Mouse (Mus musculus): Measurements from ENCODE around the gene Jph4. TPM values are rescaled to one million over a fixed set of nuclear protein-coding genes. Genes with fewer than 3 reads are reported as not detected.
A peak's percentile ranks its signal among the peaks of the same experiment; 100 is the strongest.

Gene Jph4
- 0.31 and 0.56 TPM in 2 replicates for polyA plus RNA-seq (2016; fragmentation: Nextera tagmentation; extraction: Ambion mirVana)

DNA sequence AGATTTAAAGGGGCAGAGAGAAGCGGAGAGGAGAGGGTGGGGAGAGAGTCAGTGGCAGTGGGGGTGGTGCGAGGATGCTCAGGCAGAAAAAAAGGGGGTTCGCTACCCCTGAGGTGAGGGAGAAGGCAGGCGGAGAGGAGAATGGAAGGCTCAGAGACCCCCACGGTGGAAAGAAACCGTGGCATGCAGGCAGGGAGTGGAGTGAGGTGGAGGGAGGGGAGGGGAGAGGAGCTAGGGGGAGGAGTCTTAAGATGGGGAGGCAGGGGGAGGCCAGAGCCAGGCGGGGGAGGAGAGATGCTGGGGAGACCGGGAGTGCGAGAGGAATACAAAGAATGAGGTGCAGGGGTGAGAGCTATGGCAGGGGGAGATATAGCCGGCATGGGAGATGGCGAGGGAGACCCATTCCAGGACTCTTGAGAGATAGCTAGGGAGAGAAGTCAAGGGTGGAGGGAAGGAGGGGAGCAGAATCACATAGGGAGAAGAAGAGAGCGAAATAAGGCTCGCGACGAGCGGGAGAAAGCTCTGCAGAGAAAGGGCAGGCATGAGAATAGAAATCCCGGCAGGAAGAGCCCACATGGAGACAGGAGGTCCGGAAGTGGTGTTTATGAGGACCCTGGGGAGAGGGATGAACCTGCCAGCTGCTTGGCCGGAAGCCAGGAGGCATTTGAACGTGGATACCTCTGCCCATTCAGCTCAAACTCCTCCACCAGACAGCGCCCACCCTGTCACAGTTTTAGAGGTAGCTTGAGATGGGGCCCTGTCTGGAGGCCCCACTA lies at the start of gene Jph4:
Gene Jph4 (minus strand): TSS at position 511 of the 776 bp plus-strand sequence.
- peak within 1 kb of the TSS; percentile 76 for H3K4me3 ChIP-seq
- H3K4me1 ChIP-seq: peaks cover 38% of the 10 kb centered on the region
- DNase-seq (ENCODE audit: extremely low spot score, low spot score): no peak
- H3K36me3 ChIP-seq (replicated peaks): no peaks in the 10 kb centered on the region
- no peaks in the 10 kb centered on the region for H3K9me3 ChIP-seq
- WGBS: 4% methylated on average over 21 of the region's 21 CpGs
- H3K27ac ChIP-seq: peak within 1 kb of the TSS; percentile 84
- H3K27me3 ChIP-seq (ENCODE audit: poor library complexity, severe bottlenecking): peaks cover 70% of the 10 kb centered on the region

DNA sequence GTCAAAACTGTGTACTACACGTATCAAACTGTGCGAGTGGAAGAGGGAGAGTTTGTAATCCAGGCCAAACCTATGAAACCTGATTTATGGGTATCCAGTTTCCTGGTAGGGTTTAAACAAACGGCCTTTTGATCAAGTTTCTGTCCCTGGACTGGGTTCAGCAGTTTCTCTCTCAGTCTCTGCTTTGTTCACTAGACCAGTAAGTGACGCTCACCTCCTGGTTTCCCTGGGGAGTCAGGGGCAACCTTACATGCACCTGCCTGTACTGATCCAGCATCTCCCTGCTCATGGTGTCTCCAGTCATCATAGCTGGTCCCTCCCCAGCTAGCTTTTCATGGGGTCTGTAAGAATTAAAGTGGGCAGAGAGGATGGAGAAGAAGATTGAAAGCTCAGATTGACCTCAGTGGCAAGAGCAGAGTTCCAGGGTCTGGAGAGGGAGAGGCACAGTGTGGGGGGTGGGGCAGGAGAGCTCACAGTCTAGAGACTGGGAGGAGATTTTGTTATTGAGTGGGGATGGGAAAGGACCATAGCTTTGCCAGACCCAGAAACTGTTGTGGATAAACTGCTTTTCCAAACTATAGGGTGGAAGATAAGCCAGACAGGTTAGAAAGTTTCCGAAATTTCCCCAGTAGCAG lies 47.6 kb upstream of the Jph4 start:
- peaks cover 21% of the 10 kb centered on the region for H3K4me1 ChIP-seq
- H3K36me3 ChIP-seq (replicated peaks): no peaks in the 10 kb centered on the region
- H3K9me3 ChIP-seq: no peaks in the 10 kb centered on the region
- peaks cover 20% of the 10 kb centered on the region for H3K27me3 ChIP-seq (ENCODE audit: poor library complexity, severe bottlenecking)
- no peak overlapping the region for H3K27ac ChIP-seq
- WGBS: 77% methylated on average over 5 of the region's 5 CpGs
- DNase-seq (ENCODE audit: extremely low spot score, low spot score): no peak
- no peak overlapping the region for H3K4me3 ChIP-seq

DNA sequence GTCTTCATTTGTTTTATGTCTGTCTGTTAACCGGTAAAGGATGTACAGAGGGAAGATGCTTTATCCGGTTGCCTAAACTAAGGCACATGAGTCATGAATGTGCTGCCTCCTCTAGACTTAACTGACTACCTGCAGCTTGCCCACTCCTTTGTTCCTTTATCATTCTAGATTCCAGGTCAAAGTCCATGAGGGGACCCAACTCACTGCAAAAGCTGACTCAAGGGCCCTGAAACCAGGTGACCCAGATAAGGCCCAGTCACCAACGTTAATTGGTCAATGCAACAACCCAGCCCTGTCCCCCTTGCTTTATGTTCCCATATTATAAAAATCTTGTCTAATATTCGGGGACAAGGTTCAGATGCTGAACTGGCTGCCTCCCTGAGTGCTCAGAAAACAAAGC lies 45.4 kb upstream of the Jph4 start:
- no peaks in the 10 kb centered on the region for H3K27me3 ChIP-seq (ENCODE audit: poor library complexity, severe bottlenecking)
- no peak overlapping the region for H3K4me3 ChIP-seq
- H3K36me3 ChIP-seq (replicated peaks): no peaks in the 10 kb centered on the region
- H3K4me1 ChIP-seq: peaks cover 14% of the 10 kb centered on the region
- no peak for DNase-seq (ENCODE audit: extremely low spot score, low spot score)
- 87% methylated on average over 4 of the region's 4 CpGs for WGBS
- no peak overlapping the region for H3K27ac ChIP-seq
- no peaks in the 10 kb centered on the region for H3K9me3 ChIP-seq

DNA sequence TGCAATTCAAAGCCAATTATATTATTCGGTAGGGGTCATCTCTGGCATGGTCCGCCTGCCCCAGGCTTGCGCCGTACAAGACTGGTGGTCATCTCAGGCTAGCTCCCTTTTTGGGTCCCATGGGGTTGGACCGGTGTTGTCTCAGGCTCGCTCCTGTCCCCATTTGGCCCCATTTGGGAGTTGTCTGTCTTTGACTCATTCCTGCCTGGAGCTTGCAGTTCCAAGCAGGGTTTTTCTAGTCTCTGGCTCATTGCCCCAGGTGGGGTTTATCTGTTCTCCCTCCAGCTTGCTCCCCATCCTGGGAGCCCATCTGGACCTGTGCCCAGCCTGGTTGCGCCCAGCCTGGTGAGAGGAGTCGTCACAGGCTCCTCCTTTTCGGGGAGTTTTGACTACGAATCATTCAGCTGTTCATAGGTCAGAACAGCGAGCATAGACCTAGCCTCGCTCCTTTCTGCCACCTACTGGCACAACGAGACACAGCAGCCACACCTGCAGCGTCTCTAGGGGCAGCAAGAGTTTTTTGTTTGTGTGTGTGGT lies 44.4 kb upstream of the Jph4 start:
- Histone ChIP-seq H3K9me3 (no peaks in the 10 kb centered on the region), H3K36me3 (replicated peaks) (no peaks in the 10 kb centered on the region), H3K4me3 (peak overlapping the region; percentile 37), H3K27me3 (ENCODE audit: poor library complexity, severe bottlenecking) (no peaks in the 10 kb centered on the region), H3K4me1 (peaks cover 14% of the 10 kb centered on the region), H3K27ac (peak overlapping the region; percentile 66)
- DNase-seq (ENCODE audit: extremely low spot score, low spot score): peak; percentile 72
- WGBS: 33% methylated on average over 14 of the region's 14 CpGs

DNA sequence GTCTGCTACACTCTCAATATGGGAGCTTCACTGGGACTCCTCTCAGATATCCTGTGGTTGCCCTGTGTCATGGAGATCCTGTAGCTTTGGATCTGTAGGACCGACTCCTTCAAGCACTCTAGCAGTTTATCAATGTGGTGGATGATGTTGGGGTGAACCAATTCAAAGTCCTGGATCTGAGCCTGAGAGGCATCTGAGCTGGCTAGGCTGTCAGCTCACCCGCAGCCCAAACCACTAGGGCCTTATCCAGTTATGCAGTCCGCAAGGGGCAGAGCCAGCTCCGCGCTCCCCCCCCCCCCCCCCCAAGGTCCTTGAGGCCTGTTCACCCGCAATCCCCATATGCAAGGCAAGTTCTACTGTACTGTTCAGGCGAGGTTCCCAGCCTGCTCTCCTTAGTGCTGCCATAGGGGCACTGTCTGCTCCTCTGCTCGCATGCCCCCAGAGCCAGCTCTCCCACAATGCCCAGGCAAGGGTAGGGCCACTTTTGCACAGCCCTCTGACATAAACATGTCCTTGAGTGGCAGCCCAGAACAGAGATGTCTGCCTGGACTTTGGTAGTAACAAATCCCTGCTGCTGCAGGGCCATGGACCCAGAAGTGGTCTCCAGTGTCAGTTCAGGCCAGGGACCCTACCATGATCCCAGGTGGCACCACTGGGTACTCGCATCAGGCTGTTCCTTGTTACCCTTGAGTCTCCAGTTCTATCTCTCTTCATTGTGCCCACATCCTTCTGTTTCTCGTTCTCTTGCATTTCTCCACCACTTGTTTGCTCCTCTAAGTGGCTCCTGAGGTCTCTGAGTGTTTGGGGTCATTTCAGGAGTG lies 43.7 kb upstream of the Jph4 start:
- no peaks in the 10 kb centered on the region for H3K27me3 ChIP-seq (ENCODE audit: poor library complexity, severe bottlenecking)
- no peaks in the 10 kb centered on the region for H3K9me3 ChIP-seq
- DNase-seq (ENCODE audit: extremely low spot score, low spot score): no peak
- H3K27ac ChIP-seq: no peak overlapping the region
- H3K4me3 ChIP-seq: no peak overlapping the region
- H3K36me3 ChIP-seq (replicated peaks): no peaks in the 10 kb centered on the region
- H3K4me1 ChIP-seq: peaks cover 14% of the 10 kb centered on the region
- 92% methylated on average over 8 of the region's 10 CpGs for WGBS

DNA sequence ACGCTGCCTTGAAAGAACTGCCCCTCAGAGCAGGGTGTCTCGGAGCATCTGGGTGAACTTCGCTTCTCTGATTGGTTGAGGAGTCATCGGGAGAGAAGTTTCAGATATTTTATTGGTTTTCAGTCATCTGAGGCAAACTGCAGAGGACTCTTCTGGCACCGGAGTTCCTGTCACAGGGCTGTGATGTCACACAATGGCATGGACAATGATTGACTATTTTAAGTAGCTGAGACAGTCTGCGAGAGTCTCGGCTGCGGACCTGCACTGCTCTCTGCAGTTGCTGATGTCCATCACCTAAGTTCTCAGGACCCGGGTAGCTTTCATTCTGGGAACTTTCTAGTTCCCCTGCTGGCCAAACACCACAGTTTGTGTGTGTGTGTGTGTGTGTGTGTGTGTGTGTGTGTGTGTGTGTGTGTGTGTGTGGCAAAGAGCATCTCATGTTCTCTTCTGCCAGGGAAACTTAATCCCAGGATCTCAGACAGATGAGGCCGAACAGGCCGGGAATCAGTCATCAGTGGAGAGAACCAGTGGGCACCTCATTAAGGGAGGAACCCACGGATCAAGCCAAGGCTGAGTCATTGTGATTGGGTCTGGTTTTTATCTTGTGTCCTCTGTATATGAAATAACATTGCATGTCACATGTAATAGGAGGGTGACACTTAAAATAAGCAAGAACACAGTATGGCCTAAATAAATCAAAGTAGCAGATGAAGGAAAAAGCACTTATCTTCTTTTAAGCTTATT lies 40.8 kb upstream of the Jph4 start:
- no peaks in the 10 kb centered on the region for H3K9me3 ChIP-seq
- no peak overlapping the region for H3K4me3 ChIP-seq
- DNase-seq (ENCODE audit: extremely low spot score, low spot score): no peak
- H3K27me3 ChIP-seq (ENCODE audit: poor library complexity, severe bottlenecking): no peaks in the 10 kb centered on the region
- H3K36me3 ChIP-seq (replicated peaks): no peaks in the 10 kb centered on the region
- H3K27ac ChIP-seq: no peak overlapping the region
- peaks cover 17% of the 10 kb centered on the region for H3K4me1 ChIP-seq
- WGBS: 82% methylated on average over 12 of the region's 12 CpGs

DNA sequence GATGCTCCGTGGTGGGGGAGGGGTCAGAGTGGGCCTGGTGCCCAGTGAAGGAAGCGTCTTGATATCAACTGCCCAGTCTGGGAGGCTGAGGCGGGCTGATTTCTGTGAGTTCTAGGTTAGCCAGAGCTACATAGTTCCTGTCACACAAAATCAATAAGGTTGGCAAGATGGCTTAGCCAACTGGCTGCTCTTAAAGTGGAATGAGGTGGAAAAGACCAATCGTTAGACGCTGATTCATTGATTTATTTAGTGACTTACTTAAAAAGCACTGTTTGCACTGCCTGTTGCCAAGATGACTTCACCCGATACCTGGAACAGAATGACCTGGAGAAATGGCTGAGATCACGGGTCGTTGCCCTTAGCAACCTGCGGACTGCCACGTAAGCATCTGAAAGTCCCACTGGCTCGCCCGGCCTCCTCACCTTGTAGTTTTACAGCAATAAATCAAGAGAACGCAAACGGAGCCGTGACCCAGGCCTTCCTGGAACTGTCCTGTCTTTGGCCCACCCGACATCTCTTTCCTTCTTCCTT lies 36.3 kb upstream of the Jph4 start:
- no peaks in the 10 kb centered on the region for H3K27me3 ChIP-seq (ENCODE audit: poor library complexity, severe bottlenecking)
- 91% methylated on average over 16 of the region's 16 CpGs for WGBS
- peak overlapping the region; percentile 41 for H3K27ac ChIP-seq
- H3K9me3 ChIP-seq: no peaks in the 10 kb centered on the region
- no peak overlapping the region for H3K4me3 ChIP-seq
- no peaks in the 10 kb centered on the region for H3K36me3 ChIP-seq (replicated peaks)
- peaks cover 12% of the 10 kb centered on the region for H3K4me1 ChIP-seq
- no peak for DNase-seq (ENCODE audit: extremely low spot score, low spot score)

DNA sequence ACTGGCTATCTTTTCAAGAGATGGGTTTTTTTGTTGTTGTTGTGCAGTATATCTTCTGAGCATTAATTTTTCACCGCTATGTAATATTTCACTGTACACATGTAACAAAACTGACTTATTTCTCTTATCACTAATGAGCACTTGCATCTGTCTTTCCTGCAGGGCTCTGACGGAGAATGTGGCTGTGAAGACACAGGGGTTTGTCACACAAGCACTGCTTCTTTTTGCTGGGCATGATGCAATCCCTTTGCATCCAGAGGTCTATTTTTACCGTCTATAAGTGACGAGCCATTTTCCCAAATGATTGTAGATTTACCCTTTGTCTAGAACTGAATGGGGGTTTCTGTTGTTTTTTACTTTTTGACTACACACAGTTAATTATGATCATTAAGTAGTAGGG lies 35.4 kb upstream of the Jph4 start:
- no peaks in the 10 kb centered on the region for H3K9me3 ChIP-seq
- no peaks in the 10 kb centered on the region for H3K27me3 ChIP-seq (ENCODE audit: poor library complexity, severe bottlenecking)
- H3K36me3 ChIP-seq (replicated peaks): no peaks in the 10 kb centered on the region
- DNase-seq (ENCODE audit: extremely low spot score, low spot score): no peak
- H3K4me1 ChIP-seq: peaks cover 12% of the 10 kb centered on the region
- 84% methylated on average over 4 of the region's 4 CpGs for WGBS
- H3K4me3 ChIP-seq: no peak overlapping the region
- no peak overlapping the region for H3K27ac ChIP-seq

DNA sequence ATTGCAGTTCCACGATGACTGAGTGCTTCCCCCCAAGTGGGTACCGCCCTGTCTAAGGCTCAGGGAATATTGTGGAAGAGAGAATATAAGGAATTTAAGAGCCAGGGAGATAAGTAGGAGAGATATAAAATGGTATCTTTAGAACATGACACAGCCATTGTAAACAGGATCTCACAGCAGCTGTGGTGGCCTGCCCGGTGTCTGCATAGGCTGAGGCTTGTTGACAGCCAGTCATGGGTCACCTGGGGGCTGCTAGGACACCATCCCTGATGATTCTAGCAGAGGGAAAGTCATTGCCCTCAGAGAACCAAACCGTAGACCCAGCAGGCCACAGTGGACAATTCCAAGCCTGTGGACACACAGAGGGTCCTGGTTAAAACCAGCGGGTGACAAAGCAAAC lies 34.2 kb upstream of the Jph4 start:
- no peaks in the 10 kb centered on the region for H3K27me3 ChIP-seq (ENCODE audit: poor library complexity, severe bottlenecking)
- 92% methylated on average over 5 of the region's 5 CpGs for WGBS
- no peaks in the 10 kb centered on the region for H3K36me3 ChIP-seq (replicated peaks)
- H3K9me3 ChIP-seq: no peaks in the 10 kb centered on the region
- H3K27ac ChIP-seq: no peak overlapping the region
- peaks cover 16% of the 10 kb centered on the region for H3K4me1 ChIP-seq
- H3K4me3 ChIP-seq: no peak overlapping the region
- DNase-seq (ENCODE audit: extremely low spot score, low spot score): no peak

DNA sequence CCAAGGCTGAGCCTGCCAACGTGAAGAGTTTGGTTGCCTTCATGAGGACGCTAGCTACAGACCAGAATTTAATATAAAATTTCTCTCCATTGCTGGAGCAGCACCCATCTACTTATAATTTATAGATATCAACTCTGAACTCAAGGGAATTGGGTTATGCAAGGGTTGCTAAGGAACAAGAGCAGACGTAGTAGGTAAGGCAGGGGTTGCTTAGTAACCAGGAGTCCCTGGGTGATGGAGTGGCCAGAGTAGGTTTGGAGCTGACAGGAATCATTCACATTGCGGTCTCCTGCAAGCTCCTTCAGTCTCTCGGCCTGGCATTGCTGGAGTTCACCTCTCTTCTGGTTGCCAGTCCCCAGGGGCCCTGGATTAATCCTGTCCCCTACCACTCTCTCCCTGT lies 32.3 kb upstream of the Jph4 start:
- Histone ChIP-seq H3K27ac (no peak overlapping the region), H3K36me3 (replicated peaks) (no peaks in the 10 kb centered on the region), H3K4me3 (no peak overlapping the region), H3K9me3 (no peaks in the 10 kb centered on the region), H3K4me1 (peaks cover 14% of the 10 kb centered on the region), H3K27me3 (ENCODE audit: poor library complexity, severe bottlenecking) (no peaks in the 10 kb centered on the region)
- WGBS: 81% methylated on average over 5 of the region's 5 CpGs
- no peak for DNase-seq (ENCODE audit: extremely low spot score, low spot score)

DNA sequence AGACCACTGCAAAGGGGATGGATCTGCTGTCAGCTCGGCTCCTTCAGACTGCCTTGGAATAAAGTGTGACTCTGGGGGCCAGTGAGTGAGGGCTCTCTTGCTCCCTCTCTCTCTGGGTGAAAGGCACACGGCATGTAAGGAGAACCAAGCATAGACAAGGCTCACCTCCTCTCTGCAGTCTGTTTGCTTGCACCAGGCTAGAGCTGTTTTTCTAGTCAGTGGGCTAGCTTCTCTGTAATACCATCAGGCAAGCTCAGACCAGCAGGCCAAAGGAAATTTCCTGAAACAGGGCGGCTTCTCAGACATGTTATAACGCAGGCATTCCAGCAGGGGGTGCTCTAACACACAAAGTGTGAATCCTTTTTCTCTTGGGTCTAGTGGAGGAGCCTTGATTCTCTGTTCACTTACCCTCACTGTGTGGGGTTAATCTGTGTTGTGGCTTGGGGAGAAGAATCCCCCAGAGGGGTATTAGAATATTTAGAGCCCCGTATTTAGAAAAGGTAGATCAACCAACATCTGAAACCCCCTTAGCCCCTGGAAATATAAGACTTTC lies 31.7 kb upstream of the Jph4 start:
- no peak overlapping the region for H3K27ac ChIP-seq
- peaks cover 8% of the 10 kb centered on the region for H3K4me1 ChIP-seq
- peak; percentile 74 for DNase-seq (ENCODE audit: extremely low spot score, low spot score)
- 28% methylated on average over 5 of the region's 5 CpGs for WGBS
- H3K27me3 ChIP-seq (ENCODE audit: poor library complexity, severe bottlenecking): no peaks in the 10 kb centered on the region
- H3K36me3 ChIP-seq (replicated peaks): no peaks in the 10 kb centered on the region
- no peaks in the 10 kb centered on the region for H3K9me3 ChIP-seq
- H3K4me3 ChIP-seq: no peak overlapping the region

Data from forebrain, embryonic 10.5 days (tissue).